Mouse (Mus musculus) E14TG2a.4 (cell line): ENCODE measurements around the gene Foxm1.

Source experiments
- H3K27me3 ChIP-seq: 2 replicates; pipeline ENCODE4 v1.6.1; 2014; ENCODE audit warnings: low read length, control low read depth; ENCODE audit not compliant: insufficient read depth
- H3K36me3 ChIP-seq: 2 replicates; pipeline ENCODE4 v1.6.1; 2014; ENCODE audit warnings: low read length, control low read depth; ENCODE audit not compliant: insufficient read depth
- H3K4me1 ChIP-seq: replicated peaks from 2 replicates; pipeline ENCODE4 v1.6.1; 2014; ENCODE audit warnings: low read depth, low read length, control low read depth
- H3K4me3 ChIP-seq: replicated peaks from 2 replicates; pipeline ENCODE4 v1.5.1; 2014; ENCODE audit warnings: mild to moderate bottlenecking, low read length
- H3K9me3 ChIP-seq: 2 replicates; pipeline ENCODE4 v1.6.1; 2014; ENCODE audit warnings: low read length, control low read depth
- CTCF ChIP-seq: conservative IDR thresholded peaks from 2 replicates; pipeline ENCODE4 v1.5.1; 2014; ENCODE audit warnings: low read length
- NANOG ChIP-seq: IDR thresholded peaks from 2 replicates; pipeline ENCODE4 v1.6.1; 2014; ENCODE audit warnings: borderline replicate concordance, low read length, mixed read lengths
- POU5F1 ChIP-seq: IDR thresholded peaks from 2 replicates; pipeline ENCODE4 v1.6.1; 2014; ENCODE audit warnings: low read length, borderline replicate concordance

Foxm1 gene

GRCm38 (mm10) chr6:128411115-128411514 lies 48.3 kb downstream of the Foxm1 start:
- Histone ChIP-seq H3K4me1 (peaks cover 69% of the 10 kb centered on the region), H3K4me3 (no peak overlapping the region), H3K36me3 (peaks cover 86% of the 10 kb centered on the region), H3K9me3 (no peaks in the 10 kb centered on the region), H3K27me3 (no peaks in the 10 kb centered on the region)
- TF ChIP-seq POU5F1 = no peak
- TF ChIP-seq CTCF = peak; percentile 96

GRCm38 (mm10) chr6:128416169-128416568 lies 53.4 kb downstream of the Foxm1 start:
- H3K4me1 ChIP-seq = peaks cover 40% of the 10 kb centered on the region
- peaks cover 70% of the 10 kb centered on the region for H3K36me3 ChIP-seq
- no peaks in the 10 kb centered on the region for H3K9me3 ChIP-seq
- H3K4me3 ChIP-seq = no peak overlapping the region
- TF ChIP-seq POU5F1 (no peak), CTCF (no peak), NANOG (no peak)
- no peaks in the 10 kb centered on the region for H3K27me3 ChIP-seq

DNA sequence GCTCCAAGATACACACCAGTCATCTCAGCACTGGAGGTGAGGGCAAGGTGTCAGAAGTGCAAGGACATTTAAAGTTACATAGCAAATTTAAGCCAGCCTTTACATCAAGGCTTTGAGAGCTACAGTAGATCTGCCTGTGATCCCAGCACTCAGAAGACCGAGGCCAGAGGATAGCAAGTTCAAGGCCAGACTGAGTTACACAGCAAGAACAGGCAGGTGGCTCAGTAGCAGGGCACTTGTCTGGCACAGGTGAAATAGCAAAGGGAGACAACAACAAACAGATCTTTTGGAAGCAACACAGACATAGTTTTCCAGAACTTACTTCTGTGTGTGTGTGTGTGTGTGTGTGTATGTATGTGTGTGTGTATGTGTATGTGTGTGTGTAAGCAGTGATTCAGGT lies 55.3 kb downstream of the Foxm1 start:
- Histone ChIP-seq H3K4me1 (peaks cover 50% of the 10 kb centered on the region), H3K9me3 (no peaks in the 10 kb centered on the region), H3K4me3 (no peak overlapping the region), H3K27me3 (no peaks in the 10 kb centered on the region), H3K36me3 (peaks cover 66% of the 10 kb centered on the region)
- no peak for TF ChIP-seq NANOG
- TF ChIP-seq POU5F1 = no peak
- no peak for TF ChIP-seq CTCF

DNA sequence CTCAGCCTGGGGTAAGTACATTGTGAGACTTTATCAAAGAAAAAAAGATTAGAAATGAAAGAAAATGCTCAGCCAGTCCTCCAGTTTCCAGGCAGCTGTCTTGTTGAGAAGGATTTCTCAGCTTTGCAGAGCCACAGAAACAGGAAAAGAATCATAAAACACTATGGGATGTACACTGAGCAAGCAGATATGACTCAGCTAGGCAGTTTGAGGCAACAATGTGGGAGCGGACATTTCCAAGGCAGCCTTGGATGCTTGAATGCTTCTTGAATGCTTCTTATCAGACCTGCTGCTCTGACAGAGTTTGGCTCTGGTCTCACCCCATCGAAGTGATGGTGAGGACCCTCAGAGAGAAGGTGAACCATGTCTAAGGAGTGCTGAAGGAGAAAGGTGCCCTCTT lies 58.3 kb downstream of the Foxm1 start:
- TF ChIP-seq POU5F1 (no peak), CTCF (no peak), NANOG (no peak)
- Histone ChIP-seq H3K9me3 (no peaks in the 10 kb centered on the region), H3K4me3 (no peak overlapping the region)

GRCm38 (mm10) chr6:128421480-128421879 lies 58.7 kb downstream of the Foxm1 start:
- no peaks in the 10 kb centered on the region for H3K9me3 ChIP-seq
- H3K36me3 ChIP-seq = peaks cover 53% of the 10 kb centered on the region
- no peaks in the 10 kb centered on the region for H3K27me3 ChIP-seq
- peaks cover 51% of the 10 kb centered on the region for H3K4me1 ChIP-seq
- H3K4me3 ChIP-seq = no peak overlapping the region
- TF ChIP-seq NANOG = no peak
- no peak for TF ChIP-seq CTCF

More for the DNA sequence above, 58.3 kb downstream of the Foxm1 start:
- H3K27me3 ChIP-seq = no peaks in the 10 kb centered on the region
- H3K4me1 ChIP-seq = peaks cover 48% of the 10 kb centered on the region
- H3K36me3 ChIP-seq = peaks cover 50% of the 10 kb centered on the region

DNA sequence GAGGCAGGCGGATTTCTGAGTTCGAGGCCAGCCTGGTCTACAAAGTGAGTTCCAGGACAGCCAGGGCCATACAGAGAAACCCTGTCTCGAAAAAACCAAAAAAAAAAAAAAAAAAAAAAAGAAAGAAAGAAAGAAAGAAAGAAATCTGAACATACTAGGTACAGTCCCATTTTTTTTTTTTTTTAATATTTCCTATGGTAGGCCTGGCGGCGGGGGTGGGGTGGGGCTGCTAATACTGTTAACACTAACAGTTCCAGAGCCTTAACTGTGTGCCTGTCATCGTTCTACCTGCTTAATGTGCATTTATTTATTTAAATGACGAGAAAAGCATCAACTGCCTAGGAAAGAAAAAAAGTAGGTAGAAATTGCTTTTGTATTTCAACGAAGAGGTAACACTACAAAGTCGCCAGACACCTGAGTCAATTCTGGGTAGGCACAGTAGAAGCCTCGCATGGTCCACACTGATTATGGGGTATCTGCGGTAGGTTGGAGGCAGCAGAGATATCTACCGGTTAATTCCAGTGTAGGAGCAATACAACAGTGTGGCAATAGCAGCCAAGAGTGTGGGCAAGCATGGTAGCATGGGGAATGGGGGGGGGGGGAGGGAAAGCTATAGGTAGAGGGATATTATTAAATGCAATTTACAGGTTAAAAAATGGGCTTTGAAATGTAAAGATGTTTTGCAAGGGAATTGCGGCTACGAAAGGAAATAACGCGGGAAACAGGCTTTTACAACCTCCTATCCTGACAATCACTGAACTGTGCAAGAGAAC lies 60.9 kb downstream of the Foxm1 start:
- Histone ChIP-seq H3K27me3 (no peaks in the 10 kb centered on the region), H3K9me3 (no peaks in the 10 kb centered on the region), H3K4me1 (peaks cover 41% of the 10 kb centered on the region), H3K4me3 (peak overlapping the region; percentile 87), H3K36me3 (peaks cover 54% of the 10 kb centered on the region)
- no peak for TF ChIP-seq NANOG
- TF ChIP-seq POU5F1 = no peak
- no peak for TF ChIP-seq CTCF

DNA sequence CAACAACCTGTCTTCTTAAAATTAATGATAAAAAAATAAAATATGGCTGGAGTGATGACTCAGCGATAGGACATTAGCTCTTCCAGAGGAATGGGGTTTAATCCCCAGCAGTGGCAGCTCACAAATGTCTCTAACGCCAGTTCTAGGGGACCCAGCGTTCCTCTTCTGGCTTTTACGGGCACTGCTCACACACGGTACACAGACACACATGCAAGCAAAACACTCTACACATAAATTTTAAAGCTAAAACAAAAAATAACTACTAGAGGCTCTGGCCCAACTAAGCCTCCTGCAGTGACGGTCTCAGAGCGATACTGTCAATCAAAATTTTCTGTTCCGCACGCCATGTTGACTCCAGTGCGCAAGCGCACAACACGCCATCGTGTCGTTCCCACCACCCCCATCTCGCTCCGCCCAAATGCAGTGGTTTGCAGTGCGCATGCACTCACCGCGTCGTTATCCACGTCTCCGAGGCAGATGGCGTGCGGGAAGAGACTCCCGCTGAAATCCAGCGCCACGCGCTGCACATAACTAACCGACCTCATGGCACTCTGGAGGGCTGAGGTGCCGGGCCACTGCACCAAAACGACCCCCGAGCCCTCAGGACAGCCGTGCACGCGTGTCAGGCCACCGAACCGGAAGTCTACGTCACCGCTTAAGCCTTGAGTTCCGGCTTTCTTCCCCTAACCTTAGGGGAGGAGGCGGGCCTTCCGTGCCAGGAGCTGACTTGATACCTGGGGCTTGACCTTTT lies 61.7 kb downstream of the Foxm1 start, which contains the start of gene Itfg2:
Gene Itfg2, minus strand, starts transcription at position 663 of the 751 bp plus-strand sequence.
- Histone ChIP-seq H3K4me3 (peak within 1 kb of the TSS; percentile 87), H3K36me3 (peaks cover 60% of the 10 kb centered on the region), H3K27me3 (no peaks in the 10 kb centered on the region), H3K4me1 (peaks cover 46% of the 10 kb centered on the region), H3K9me3 (no peaks in the 10 kb centered on the region)
- TF ChIP-seq POU5F1 (no peak), CTCF (no peak), NANOG (no peak)

GRCm38 (mm10) chr6:128425046-128425445 lies 62.3 kb downstream of the Foxm1 start:
- H3K4me1 ChIP-seq = peaks cover 51% of the 10 kb centered on the region
- no peak for TF ChIP-seq POU5F1
- TF ChIP-seq NANOG = no peak
- TF ChIP-seq CTCF = no peak
- peak overlapping the region; percentile 87 for H3K4me3 ChIP-seq
- no peaks in the 10 kb centered on the region for H3K9me3 ChIP-seq
- H3K27me3 ChIP-seq = no peaks in the 10 kb centered on the region
- peaks cover 60% of the 10 kb centered on the region for H3K36me3 ChIP-seq
